Mouse (Mus musculus): ENCODE measurements around the gene Ebf1. TPM values are rescaled to one million over a fixed set of nuclear protein-coding genes. Genes with fewer than 3 reads are reported as not detected.
A peak's percentile ranks its signal among the peaks of the same experiment; 100 is the strongest.

Ebf1 gene
- polyA plus RNA-seq, 1 experiment from 2014 or later: 111 TPM

- no peaks in the 10 kb centered on the region for H3K36me3 ChIP-seq (ENCODE audit: control insufficient read depth, insufficient read depth, low read length)
- no peak overlapping the region for H3K4me3 ChIP-seq (ENCODE audit: low read depth, low read length)
- 85% methylated on average over 5 of the region's 5 CpGs for WGBS
- H3K4me2 ChIP-seq (replicated peaks; ENCODE audit: low read depth, low read length): no peak overlapping the region
- H3K9ac ChIP-seq (ENCODE audit: low read depth, low read length): no peak overlapping the region
- no peaks in the 10 kb centered on the region for H3K27me3 ChIP-seq (ENCODE audit: control insufficient read depth, insufficient read depth, low read length)
- DNase-seq (ENCODE audit: low spot score) (no peak), ATAC-seq (ENCODE audit: low FRiP score) (no peak)
- H3K27ac ChIP-seq (ENCODE audit: low read depth, low read length): no peak overlapping the region
- no peaks in the 10 kb centered on the region for H3K4me1 ChIP-seq (replicated peaks; ENCODE audit: control insufficient read depth, insufficient read depth, low read length)
- no peaks in the 10 kb centered on the region for H3K9me3 ChIP-seq (ENCODE audit: control insufficient read depth, low read length)
Observed at GRCm38 (mm10) chr11:44725732-44726131, 108.6 kb downstream of the Ebf1 start.

GRCm38 (mm10) chr11:44727376-44727775, 110.3 kb downstream of the Ebf1 start:
- DNase-seq (ENCODE audit: low spot score) (no peak), ATAC-seq (ENCODE audit: low FRiP score) (no peak)
- no peak overlapping the region for H3K9ac ChIP-seq (ENCODE audit: low read depth, low read length)
- H3K36me3 ChIP-seq (ENCODE audit: control insufficient read depth, insufficient read depth, low read length): no peaks in the 10 kb centered on the region
- no peaks in the 10 kb centered on the region for H3K4me1 ChIP-seq (replicated peaks; ENCODE audit: control insufficient read depth, insufficient read depth, low read length)
- no peak overlapping the region for H3K4me2 ChIP-seq (replicated peaks; ENCODE audit: low read depth, low read length)
- no peaks in the 10 kb centered on the region for H3K9me3 ChIP-seq (ENCODE audit: control insufficient read depth, low read length)
- H3K4me3 ChIP-seq (ENCODE audit: low read depth, low read length): no peak overlapping the region
- no peaks in the 10 kb centered on the region for H3K27me3 ChIP-seq (ENCODE audit: control insufficient read depth, insufficient read depth, low read length)
- no peak overlapping the region for H3K27ac ChIP-seq (ENCODE audit: low read depth, low read length)
- 64% methylated on average over 3 of the region's 3 CpGs for WGBS

GRCm38 (mm10) chr11:44727821-44728220, 110.7 kb downstream of the Ebf1 start:
- Histone ChIP-seq H3K4me1 (replicated peaks; ENCODE audit: control insufficient read depth, insufficient read depth, low read length) (no peaks in the 10 kb centered on the region), H3K27ac (ENCODE audit: low read depth, low read length) (no peak overlapping the region), H3K9me3 (ENCODE audit: control insufficient read depth, low read length) (no peaks in the 10 kb centered on the region), H3K4me2 (replicated peaks; ENCODE audit: low read depth, low read length) (no peak overlapping the region), H3K9ac (ENCODE audit: low read depth, low read length) (no peak overlapping the region), H3K4me3 (ENCODE audit: low read depth, low read length) (no peak overlapping the region), H3K36me3 (ENCODE audit: control insufficient read depth, insufficient read depth, low read length) (no peaks in the 10 kb centered on the region), H3K27me3 (ENCODE audit: control insufficient read depth, insufficient read depth, low read length) (no peaks in the 10 kb centered on the region)
- ATAC-seq (ENCODE audit: low FRiP score) (no peak), DNase-seq (ENCODE audit: low spot score) (no peak)
- WGBS: 74% methylated on average over 2 of the region's 2 CpGs

GRCm38 (mm10) chr11:44728271-44728670, 111.2 kb downstream of the Ebf1 start:
- H3K9me3 ChIP-seq (ENCODE audit: control insufficient read depth, low read length): no peaks in the 10 kb centered on the region
- no peak overlapping the region for H3K27ac ChIP-seq (ENCODE audit: low read depth, low read length)
- H3K4me3 ChIP-seq (ENCODE audit: low read depth, low read length): no peak overlapping the region
- H3K4me2 ChIP-seq (replicated peaks; ENCODE audit: low read depth, low read length): no peak overlapping the region
- no peaks in the 10 kb centered on the region for H3K4me1 ChIP-seq (replicated peaks; ENCODE audit: control insufficient read depth, insufficient read depth, low read length)
- WGBS: 87% methylated on average over 2 of the region's 2 CpGs
- ATAC-seq (ENCODE audit: low FRiP score): no peak
- H3K9ac ChIP-seq (ENCODE audit: low read depth, low read length): no peak overlapping the region
- H3K27me3 ChIP-seq (ENCODE audit: control insufficient read depth, insufficient read depth, low read length): no peaks in the 10 kb centered on the region
- DNase-seq (ENCODE audit: low spot score): no peak
- H3K36me3 ChIP-seq (ENCODE audit: control insufficient read depth, insufficient read depth, low read length): no peaks in the 10 kb centered on the region

- no peak overlapping the region for H3K4me2 ChIP-seq (replicated peaks; ENCODE audit: low read depth, low read length)
- DNase-seq (ENCODE audit: low spot score) (no peak), ATAC-seq (ENCODE audit: low FRiP score) (no peak)
Observed at GRCm38 (mm10) chr11:44729931-44730330, 112.8 kb downstream of the Ebf1 start.

GRCm38 (mm10) chr11:44731763-44732162, 114.6 kb downstream of the Ebf1 start:
- no peaks in the 10 kb centered on the region for H3K27me3 ChIP-seq (ENCODE audit: control insufficient read depth, insufficient read depth, low read length)
- no peaks in the 10 kb centered on the region for H3K4me1 ChIP-seq (replicated peaks; ENCODE audit: control insufficient read depth, insufficient read depth, low read length)
- H3K27ac ChIP-seq (ENCODE audit: low read depth, low read length): no peak overlapping the region
- H3K9ac ChIP-seq (ENCODE audit: low read depth, low read length): no peak overlapping the region
- 75% methylated on average over 2 of the region's 2 CpGs for WGBS
- DNase-seq (ENCODE audit: low spot score) (no peak), ATAC-seq (ENCODE audit: low FRiP score) (no peak)
- no peak overlapping the region for H3K4me2 ChIP-seq (replicated peaks; ENCODE audit: low read depth, low read length)
- no peaks in the 10 kb centered on the region for H3K9me3 ChIP-seq (ENCODE audit: control insufficient read depth, low read length)
- H3K36me3 ChIP-seq (ENCODE audit: control insufficient read depth, insufficient read depth, low read length): no peaks in the 10 kb centered on the region
- H3K4me3 ChIP-seq (ENCODE audit: low read depth, low read length): no peak overlapping the region

More at GRCm38 (mm10) chr11:44729931-44730330, 112.8 kb downstream of the Ebf1 start:
- no peaks in the 10 kb centered on the region for H3K9me3 ChIP-seq (ENCODE audit: control insufficient read depth, low read length)
- H3K27ac ChIP-seq (ENCODE audit: low read depth, low read length): no peak overlapping the region
- no peak overlapping the region for H3K4me3 ChIP-seq (ENCODE audit: low read depth, low read length)
- no peaks in the 10 kb centered on the region for H3K27me3 ChIP-seq (ENCODE audit: control insufficient read depth, insufficient read depth, low read length)
- WGBS: 64% methylated on average over 4 of the region's 4 CpGs
- no peaks in the 10 kb centered on the region for H3K4me1 ChIP-seq (replicated peaks; ENCODE audit: control insufficient read depth, insufficient read depth, low read length)
- H3K36me3 ChIP-seq (ENCODE audit: control insufficient read depth, insufficient read depth, low read length): no peaks in the 10 kb centered on the region
- no peak overlapping the region for H3K9ac ChIP-seq (ENCODE audit: low read depth, low read length)

- Histone ChIP-seq H3K9me3 (ENCODE audit: control insufficient read depth, low read length) (no peaks in the 10 kb centered on the region), H3K27ac (ENCODE audit: low read depth, low read length) (0 out of 2 replicates have a peak overlapping the region, but pooled peaks have one; percentile 37), H3K4me3 (ENCODE audit: low read depth, low read length) (no peak overlapping the region), H3K27me3 (ENCODE audit: control insufficient read depth, insufficient read depth, low read length) (no peaks in the 10 kb centered on the region), H3K9ac (ENCODE audit: low read depth, low read length) (no peak overlapping the region), H3K4me2 (replicated peaks; ENCODE audit: low read depth, low read length) (no peak overlapping the region), H3K36me3 (ENCODE audit: control insufficient read depth, insufficient read depth, low read length) (no peaks in the 10 kb centered on the region), H3K4me1 (replicated peaks; ENCODE audit: control insufficient read depth, insufficient read depth, low read length) (no peaks in the 10 kb centered on the region)
- WGBS: 52% methylated on average over 2 of the region's 2 CpGs
- DNase-seq (ENCODE audit: low spot score): no peak
- ATAC-seq (ENCODE audit: low FRiP score): no peak
Observed at GRCm38 (mm10) chr11:44733276-44733675, 116.2 kb downstream of the Ebf1 start.

GRCm38 (mm10) chr11:44738046-44738445, 120.9 kb downstream of the Ebf1 start:
- H3K4me1 ChIP-seq (replicated peaks; ENCODE audit: control insufficient read depth, insufficient read depth, low read length): peaks cover 7% of the 10 kb centered on the region; the same call in 1 of the 2 replicates
- H3K27ac ChIP-seq (ENCODE audit: low read depth, low read length): no peak overlapping the region
- H3K36me3 ChIP-seq (ENCODE audit: control insufficient read depth, insufficient read depth, low read length): no peaks in the 10 kb centered on the region
- ATAC-seq (ENCODE audit: low FRiP score) (no peak), DNase-seq (ENCODE audit: low spot score) (no peak)
- no peaks in the 10 kb centered on the region for H3K9me3 ChIP-seq (ENCODE audit: control insufficient read depth, low read length)
- no peak overlapping the region for H3K9ac ChIP-seq (ENCODE audit: low read depth, low read length)
- no peak overlapping the region for H3K4me3 ChIP-seq (ENCODE audit: low read depth, low read length)
- H3K27me3 ChIP-seq (ENCODE audit: control insufficient read depth, insufficient read depth, low read length): no peaks in the 10 kb centered on the region
- H3K4me2 ChIP-seq (replicated peaks; ENCODE audit: low read depth, low read length): no peak overlapping the region
- 77% methylated on average over 5 of the region's 5 CpGs for WGBS

- Histone ChIP-seq H3K9me3 (ENCODE audit: control insufficient read depth, low read length) (no peaks in the 10 kb centered on the region), H3K36me3 (ENCODE audit: control insufficient read depth, insufficient read depth, low read length) (no peaks in the 10 kb centered on the region), H3K4me2 (replicated peaks; ENCODE audit: low read depth, low read length) (no peak overlapping the region), H3K4me3 (ENCODE audit: low read depth, low read length) (no peak overlapping the region), H3K27me3 (ENCODE audit: control insufficient read depth, insufficient read depth, low read length) (no peaks in the 10 kb centered on the region), H3K4me1 (replicated peaks; ENCODE audit: control insufficient read depth, insufficient read depth, low read length) (peaks cover 7% of the 10 kb centered on the region; the same call in 1 of the 2 replicates), H3K9ac (ENCODE audit: low read depth, low read length) (peak overlapping the region; percentile 2; the same call in 1 of the 2 replicates), H3K27ac (ENCODE audit: low read depth, low read length) (peak overlapping the region; percentile 53)
- 28% methylated on average over 10 of the region's 10 CpGs for WGBS
- DNase-seq (ENCODE audit: low spot score) (peak; percentile 34), ATAC-seq (ENCODE audit: low FRiP score) (0 out of 2 replicates have a peak, but pooled peaks have one; percentile 31)
Observed at GRCm38 (mm10) chr11:44738820-44739219, 121.7 kb downstream of the Ebf1 start.
